Mouse (Mus musculus) kidney, postnatal 0 days (tissue): ENCODE results near the gene Itpr1. TPM values are rescaled to one million over a fixed set of nuclear protein-coding genes. Genes with fewer than 3 reads are reported as not detected.
A peak's percentile ranks its signal among the peaks of the same experiment; 100 is the strongest.

Experiments used
- ATAC-seq: fragments of 200-750 bp; cut with Nextera tagmentation; replicated peaks from 2 replicates; pipeline ENCODE4 v1.8.0; 2017; ENCODE audit warnings: low read depth, moderate number of reproducible peaks, moderate TSS enrichment, moderate library complexity; ENCODE audit not compliant: low FRiP score
- DNase-seq: peaks from one replicate; pipeline ENCODE4 v3.0.0-alpha.2; 2016; ENCODE audit warnings: low spot score
- H3K27ac ChIP-seq: fragments of 300-500 bp; sonication (generic); 2 replicates; pipeline ENCODE4 v1.5.1; 2014; ENCODE audit warnings: mild to moderate bottlenecking
- H3K27me3 ChIP-seq: fragments of 300-500 bp; sonication (generic); 2 replicates; pipeline ENCODE4 v1.6.1; 2014; ENCODE audit warnings: low read length, mixed read lengths; ENCODE audit not compliant: insufficient read depth
- H3K36me3 ChIP-seq: fragments of 300-500 bp; sonication (generic); 2 replicates; pipeline ENCODE4 v1.6.1; 2014; ENCODE audit warnings: low read length, mixed read lengths; ENCODE audit not compliant: insufficient read depth
- H3K4me1 ChIP-seq: fragments of 300-500 bp; sonication (generic); replicated peaks from 2 replicates; pipeline ENCODE4 v1.6.1; 2014; ENCODE audit warnings: antibody characterized with exemption, low read length, mixed read lengths; ENCODE audit not compliant: insufficient read depth
- H3K4me2 ChIP-seq: fragments of 300-500 bp; sonication (generic); 2 replicates; pipeline ENCODE4 v1.6.1; 2014; ENCODE audit warnings: mild to moderate bottlenecking, low read length, moderate library complexity, mixed read lengths
- H3K4me3 ChIP-seq: fragments of 300-500 bp; sonication (generic); replicated peaks from 2 replicates; pipeline ENCODE4 v1.5.1; 2014; ENCODE audit warnings: low read depth, low read length
- H3K9ac ChIP-seq: fragments of 300-500 bp; sonication (generic); 2 replicates; pipeline ENCODE4 v1.6.1; 2014; ENCODE audit warnings: low read depth, low read length
- H3K9me3 ChIP-seq: fragments of 300-500 bp; sonication (generic); replicated peaks from 2 replicates; pipeline ENCODE4 v1.6.1; 2016; ENCODE audit warnings: low read length, inconsistent platforms, mixed read lengths
- CTCF ChIP-seq: IDR thresholded peaks from 2 replicates; pipeline ENCODE4 v1.5.1; 2016; ENCODE audit warnings: antibody characterized with exemption, low read depth, mild to moderate bottlenecking, moderate library complexity
- WGBS: fragments of 180-500 bp; shearing (Covaris S2); extraction: QIAGEN DNeasy Blood & Tissue Kit; methylation state at CpG from one replicate; pipeline ENCODE4 v1.1.7; 2014; 5-methylcytosine and 5-hydroxymethylcytosine counted together
- polyA plus RNA-seq: library from polyadenylated mRNA; unstranded; fragments of >200 nt; fragmentation: Nextera tagmentation; extraction: Ambion mirVana; gene quantifications from 2 replicates; pipeline ENCODE4 v1.2.1, GENCODE M21; 2015

Itpr1 gene
- polyA plus RNA-seq, 1 experiment from 2014 or later, result 21.2 TPM

DNA sequence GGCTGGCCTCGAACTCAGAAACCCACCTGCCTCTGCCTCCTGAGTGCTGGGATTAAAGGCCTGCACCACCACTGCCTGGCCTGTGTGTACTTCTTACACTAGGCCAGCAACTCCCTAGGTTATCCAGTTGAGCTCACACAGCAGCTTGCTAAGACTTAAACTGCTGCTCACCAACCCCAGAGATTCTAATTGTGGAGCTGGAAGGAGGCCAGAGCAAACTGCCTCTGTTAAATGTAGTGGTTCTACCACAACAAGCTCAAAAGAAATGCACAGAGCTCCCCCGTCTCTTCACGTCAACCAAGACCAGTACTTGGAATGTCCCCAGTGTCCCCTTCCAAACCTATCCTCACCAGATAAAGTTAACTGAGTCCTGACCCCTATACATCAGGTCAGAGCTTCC, 38.7 kb upstream of the Itpr1 start:
- TF ChIP-seq CTCF, result no peak
- Histone ChIP-seq H3K27ac (no peak overlapping the region), H3K4me3 (no peak overlapping the region), H3K9me3 (no peaks in the 10 kb centered on the region), H3K36me3 (0 out of 2 replicates have a peak, but pooled peaks cover 6% of the 10 kb centered on the region), H3K4me1 (no peaks in the 10 kb centered on the region), H3K4me2 (no peak overlapping the region), H3K9ac (no peak overlapping the region), H3K27me3 (no peaks in the 10 kb centered on the region)
- 86% methylated on average over 3 of the region's 3 CpGs for WGBS
- ATAC-seq (no peak), DNase-seq (no peak)

DNA sequence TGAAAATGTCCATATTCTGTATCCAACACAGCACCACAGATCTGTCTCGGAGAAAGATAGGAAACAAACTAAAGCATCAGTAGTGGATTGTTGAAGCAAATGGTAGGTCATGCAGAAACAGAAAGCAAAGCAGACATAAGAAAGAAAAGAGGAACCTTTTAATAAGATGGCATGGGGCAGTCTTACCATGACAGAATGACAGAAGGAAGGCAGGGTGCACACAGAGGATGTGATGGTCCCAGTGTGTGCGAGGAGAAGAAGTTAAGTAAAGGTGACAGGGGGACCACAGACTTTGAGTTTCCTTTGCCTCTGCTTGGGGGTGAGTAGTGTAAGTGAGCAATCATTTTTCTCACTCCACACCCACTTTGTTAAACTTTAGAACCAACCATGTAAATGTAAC, 33.8 kb upstream of the Itpr1 start:
- H3K36me3 ChIP-seq, result 0 out of 2 replicates have a peak, but pooled peaks cover 3% of the 10 kb centered on the region
- H3K4me3 ChIP-seq, result no peak overlapping the region
- 94% methylated on average over 2 of the region's 2 CpGs for WGBS
- TF ChIP-seq CTCF, result no peak
- H3K27ac ChIP-seq, result no peak overlapping the region
- no peak for ATAC-seq
- no peak for DNase-seq
- no peak overlapping the region for H3K4me2 ChIP-seq
- H3K9me3 ChIP-seq, result no peaks in the 10 kb centered on the region
- no peak overlapping the region for H3K9ac ChIP-seq
- no peaks in the 10 kb centered on the region for H3K4me1 ChIP-seq
- no peaks in the 10 kb centered on the region for H3K27me3 ChIP-seq

DNA sequence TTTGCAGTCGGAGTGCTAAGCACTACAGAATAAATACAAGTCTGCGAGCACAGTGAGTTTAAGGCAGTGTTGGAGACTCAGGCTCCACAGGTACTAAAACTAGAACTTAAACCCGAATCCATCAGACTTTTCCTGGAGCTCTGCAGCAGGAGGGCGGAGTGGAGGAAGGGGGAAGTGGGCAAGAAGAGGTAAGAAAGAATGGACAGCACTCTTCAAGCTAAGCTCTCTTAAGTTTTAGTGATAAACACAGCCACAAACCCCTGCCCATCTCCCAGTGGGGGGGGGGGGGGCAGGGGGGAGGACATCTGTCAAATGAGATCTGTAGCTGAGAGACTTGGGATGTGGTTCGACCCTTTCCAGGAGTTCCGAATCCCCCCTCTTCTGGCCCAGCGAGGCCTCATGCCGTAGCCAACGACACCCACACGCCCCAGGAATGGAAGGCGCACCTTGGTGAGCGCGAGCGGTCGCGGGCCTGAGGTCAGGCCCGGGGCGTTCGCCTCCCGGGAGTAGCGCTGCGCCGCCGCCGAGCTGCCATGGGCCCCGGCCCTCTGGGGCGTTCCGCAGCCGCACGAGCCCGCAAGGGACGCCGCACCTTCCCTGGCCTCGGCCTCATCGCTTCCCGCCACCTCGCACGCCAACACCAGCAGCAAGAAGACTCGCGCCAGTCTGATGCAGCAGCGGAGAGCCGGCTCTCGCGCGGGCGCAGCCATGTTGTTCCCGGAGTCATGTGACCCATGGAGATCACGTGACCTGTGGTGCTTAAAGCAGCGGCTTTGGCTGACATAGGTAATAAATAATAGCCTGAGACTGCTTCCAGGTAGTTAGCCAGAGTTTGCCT, 27.8 kb upstream of the Itpr1 start, which contains the start of gene Sumf1:
Sumf1 (minus strand) TSS at position 736 of the 838 bp plus-strand sequence.
- H3K36me3 ChIP-seq, result no peaks in the 10 kb centered on the region
- H3K4me1 ChIP-seq, result peaks cover 9% of the 10 kb centered on the region
- TF ChIP-seq CTCF, result no peak
- H3K27ac ChIP-seq, result no peak within 1 kb of the TSS; the same call in 1 of the 2 replicates
- WGBS, result 4% methylated on average over 48 of the region's 49 CpGs
- peak; percentile 98 for DNase-seq
- H3K9me3 ChIP-seq, result no peaks in the 10 kb centered on the region
- peak; percentile 96 for ATAC-seq
- peak within 1 kb of the TSS; percentile 82 for H3K9ac ChIP-seq
- peak within 1 kb of the TSS; percentile 92 for H3K4me2 ChIP-seq
- H3K4me3 ChIP-seq, result peak within 1 kb of the TSS; percentile 84
- no peaks in the 10 kb centered on the region for H3K27me3 ChIP-seq

DNA sequence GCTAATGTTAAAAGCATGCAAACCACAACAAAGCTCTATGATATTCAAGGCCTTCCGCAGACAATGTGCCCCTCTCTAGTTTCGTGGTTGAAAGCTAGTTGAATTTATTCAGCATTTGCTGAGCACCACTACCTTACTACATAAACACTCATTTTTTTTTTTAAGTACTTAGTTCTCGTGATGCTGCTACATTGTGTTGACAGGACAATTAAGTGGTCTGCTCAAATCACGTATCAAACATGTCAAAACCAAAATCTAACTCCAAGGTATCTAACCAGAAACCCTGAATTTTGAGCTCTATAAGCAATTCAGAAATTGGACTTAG, 27.2 kb upstream of the Itpr1 start:
- Histone ChIP-seq H3K4me3 (peak overlapping the region; percentile 84), H3K27me3 (no peaks in the 10 kb centered on the region), H3K27ac (no peak overlapping the region), H3K9ac (peak overlapping the region; percentile 82), H3K4me2 (peak overlapping the region; percentile 92), H3K9me3 (no peaks in the 10 kb centered on the region), H3K36me3 (no peaks in the 10 kb centered on the region), H3K4me1 (peaks cover 9% of the 10 kb centered on the region)
- WGBS, result 16% methylated on average over 4 of the region's 4 CpGs
- no peak for ATAC-seq
- TF ChIP-seq CTCF, result no peak
- no peak for DNase-seq

DNA sequence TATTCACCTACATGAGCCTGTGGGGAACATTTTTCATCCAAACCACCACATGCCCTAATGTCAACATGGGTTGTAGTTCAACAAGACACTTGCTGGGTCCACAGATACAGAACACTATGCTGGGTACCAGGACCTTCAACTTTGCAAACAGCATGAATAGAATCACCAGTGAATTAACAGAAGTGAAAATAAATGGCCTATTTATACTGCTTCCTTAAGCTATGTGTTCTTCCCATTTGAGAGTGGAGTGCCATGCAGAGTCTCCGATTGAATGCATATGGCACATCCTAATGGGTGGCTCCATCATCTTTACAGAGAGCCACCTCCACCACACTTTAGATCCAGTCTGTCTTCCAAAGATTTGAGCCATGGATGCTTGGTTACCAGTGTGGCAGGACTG, 22.2 kb upstream of the Itpr1 start:
- ATAC-seq (no peak), DNase-seq (no peak)
- Histone ChIP-seq H3K4me1 (no peaks in the 10 kb centered on the region), H3K9ac (no peak overlapping the region), H3K27me3 (no peaks in the 10 kb centered on the region), H3K36me3 (no peaks in the 10 kb centered on the region), H3K4me3 (no peak overlapping the region), H3K4me2 (no peak overlapping the region), H3K9me3 (no peaks in the 10 kb centered on the region), H3K27ac (no peak overlapping the region)
- WGBS, result 100% methylated on average over 1 of the region's 1 CpGs
- no peak for TF ChIP-seq CTCF

DNA sequence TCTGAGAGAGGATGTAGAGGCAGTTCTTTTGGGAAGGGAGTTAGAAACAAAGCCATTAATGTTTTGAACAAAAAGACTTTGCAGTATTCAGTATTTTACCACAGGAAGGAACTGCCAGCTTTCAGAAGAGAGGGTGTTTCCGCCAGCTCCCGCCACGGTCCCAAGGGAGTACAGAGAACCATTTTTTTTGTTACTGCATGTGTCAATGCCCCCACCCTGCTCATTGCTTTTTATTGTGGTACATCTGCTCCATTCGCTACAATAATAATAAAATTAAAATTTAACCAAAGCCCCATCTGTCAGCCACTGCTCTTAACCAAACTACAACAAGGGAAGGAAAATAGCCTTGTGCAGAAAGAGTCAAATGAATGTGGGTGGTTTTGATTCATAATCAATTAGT, 20.3 kb upstream of the Itpr1 start:
- Histone ChIP-seq H3K9me3 (no peaks in the 10 kb centered on the region), H3K36me3 (no peaks in the 10 kb centered on the region), H3K4me1 (no peaks in the 10 kb centered on the region), H3K4me2 (no peak overlapping the region), H3K9ac (no peak overlapping the region), H3K27me3 (no peaks in the 10 kb centered on the region), H3K4me3 (no peak overlapping the region), H3K27ac (no peak overlapping the region)
- no peak for TF ChIP-seq CTCF
- no peak for ATAC-seq
- DNase-seq, result no peak
- WGBS, result 58% methylated on average over 4 of the region's 4 CpGs

DNA sequence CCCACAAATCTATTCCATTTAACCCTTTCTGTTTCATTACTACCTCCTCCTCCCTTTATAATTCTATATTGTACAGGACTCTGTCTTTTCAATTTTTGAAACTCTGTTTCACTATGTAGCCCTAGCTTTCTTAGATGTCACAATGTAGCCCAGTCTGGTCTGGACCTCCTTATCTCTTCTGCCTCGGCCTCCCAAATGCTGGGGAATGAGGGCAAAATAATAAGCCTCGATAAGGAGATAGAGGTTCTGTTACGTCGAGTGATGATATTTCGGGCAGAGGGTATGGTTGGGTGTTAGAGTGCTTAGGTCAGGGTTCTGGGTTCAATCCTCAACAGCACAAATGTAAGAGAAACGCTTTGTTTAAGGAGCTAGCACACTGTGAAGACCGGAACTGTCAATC, 16.2 kb upstream of the Itpr1 start:
- WGBS, result 75% methylated on average over 7 of the region's 7 CpGs
- TF ChIP-seq CTCF, result no peak
- no peaks in the 10 kb centered on the region for H3K9me3 ChIP-seq

More for the DNA sequence above, 16.2 kb upstream of the Itpr1 start:
- H3K36me3 ChIP-seq, result no peaks in the 10 kb centered on the region
- DNase-seq, result no peak
- no peak overlapping the region for H3K9ac ChIP-seq
- no peak overlapping the region for H3K4me3 ChIP-seq
- H3K27me3 ChIP-seq, result no peaks in the 10 kb centered on the region
- ATAC-seq, result no peak
- H3K4me2 ChIP-seq, result no peak overlapping the region
- H3K4me1 ChIP-seq, result no peaks in the 10 kb centered on the region
- H3K27ac ChIP-seq, result no peak overlapping the region
